In the genomic region with DNA sequence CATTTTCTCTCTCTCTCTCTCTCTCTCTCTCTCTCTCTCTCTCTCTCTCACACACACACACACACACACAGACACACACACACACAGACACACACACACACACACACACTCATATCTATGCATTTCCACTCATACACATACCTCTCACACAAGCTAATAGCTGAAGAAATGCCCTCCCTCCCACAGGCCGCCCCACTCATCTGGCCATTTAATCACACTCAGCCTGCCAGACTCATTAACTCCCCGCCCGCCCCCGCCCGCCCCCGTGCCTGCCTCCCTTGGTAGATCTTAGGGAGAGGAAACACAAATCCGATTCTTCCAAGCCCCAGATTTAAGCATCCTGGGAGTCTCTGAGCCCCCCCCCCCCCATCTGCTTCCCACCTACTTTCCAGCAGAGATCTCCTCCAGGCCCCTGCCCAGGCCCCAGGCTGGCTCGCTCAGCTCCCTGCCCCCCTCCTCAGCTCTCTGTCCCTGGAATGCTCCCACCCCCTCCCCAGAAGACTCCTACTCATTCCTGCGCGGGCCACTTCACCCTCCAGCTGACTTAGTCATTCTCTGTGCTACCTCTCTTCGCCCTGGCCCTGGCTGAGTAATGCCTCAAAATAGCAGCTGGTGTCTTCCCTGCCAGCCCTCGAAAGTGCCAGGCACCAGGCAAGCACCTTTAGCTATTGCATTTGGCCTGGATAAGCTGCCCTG, we compare ENCODE assay signal across 8 mouse cellular contexts. TPM values are rescaled to one million over a fixed set of nuclear protein-coding genes. Genes with fewer than 3 reads are reported as not detected.
DNase-seq lines count a peak whose midpoint lies in the region; ATAC-seq and TF ChIP-seq lines count a peak whose summit lies in the region.

No protein-coding gene starts in this region.

- WGBS in kidney, embryonic 15.5 days = 8% methylated on average over 12 of the region's 12 CpGs
- WGBS in forebrain, embryonic 16.5 days = 5% methylated on average over 11 of the region's 12 CpGs
- 19% methylated on average over 11 of the region's 12 CpGs for WGBS in intestine, embryonic 15.5 days

- H3K79me2 ChIP-seq in myocyte (ENCODE audit: control insufficient read depth, insufficient read depth) = no peaks in the 10 kb centered on the region

- H3K36me3 ChIP-seq in kidney, embryonic 15.5 days = no peaks in the 10 kb centered on the region
- no peaks in the 10 kb centered on the region for H3K36me3 ChIP-seq in forebrain, embryonic 16.5 days (ENCODE audit: control insufficient read depth, insufficient read depth)
- no peaks in the 10 kb centered on the region for H3K36me3 ChIP-seq in intestine, embryonic 15.5 days
- H3K36me3 ChIP-seq in myocyte (ENCODE audit: control insufficient read depth, insufficient read depth) = no peaks in the 10 kb centered on the region

- peak; percentile 79 for ATAC-seq in kidney, embryonic 15.5 days (replicated peaks; ENCODE audit: low FRiP score)
- peak; percentile 43 for ATAC-seq in forebrain, embryonic 16.5 days
- peak; percentile 46 for ATAC-seq in intestine, embryonic 15.5 days
- no peak for ATAC-seq in CD4-positive, CD25-positive, alpha-beta regulatory T cell, adult 4 months
- ATAC-seq in megakaryocyte, adult 5-6 weeks (ENCODE audit: poor library complexity, severe bottlenecking) = no peak

- no peaks in the 10 kb centered on the region for H3K27me3 ChIP-seq in kidney, embryonic 15.5 days
- H3K27me3 ChIP-seq in forebrain, embryonic 16.5 days (replicated peaks; ENCODE audit: control insufficient read depth, insufficient read depth, low read length) = no peaks in the 10 kb centered on the region
- no peaks in the 10 kb centered on the region for H3K27me3 ChIP-seq in intestine, embryonic 15.5 days (replicated peaks)
- H3K27me3 ChIP-seq in myocyte (ENCODE audit: control insufficient read depth, insufficient read depth, insufficient read length) = no peaks in the 10 kb centered on the region

- H3K27ac ChIP-seq in kidney, embryonic 15.5 days = peak overlapping the region; percentile 93
- no peak overlapping the region for H3K27ac ChIP-seq in forebrain, embryonic 16.5 days (ENCODE audit: low read length)
- peak overlapping the region; percentile 48 for H3K27ac ChIP-seq in intestine, embryonic 15.5 days

- DNase-seq in kidney, adult 8-10 months = no peak
- peak; percentile 30 for DNase-seq in ZHBTc4 (ENCODE audit: low read depth, low spot score)

- H3K4me1 ChIP-seq in kidney, embryonic 15.5 days = peaks cover 60% of the 10 kb centered on the region
- H3K4me1 ChIP-seq in forebrain, embryonic 16.5 days (replicated peaks; ENCODE audit: control insufficient read depth, insufficient read depth, low read length) = peaks cover 6% of the 10 kb centered on the region
- H3K4me1 ChIP-seq in intestine, embryonic 15.5 days (replicated peaks) = peaks cover 21% of the 10 kb centered on the region

- no peak overlapping the region for H3K9ac ChIP-seq in kidney, embryonic 15.5 days
- H3K9ac ChIP-seq in forebrain, embryonic 16.5 days (replicated peaks; ENCODE audit: low read depth, low read length) = no peak overlapping the region
- no peak overlapping the region for H3K9ac ChIP-seq in intestine, embryonic 15.5 days

- no peak for TF ChIP-seq POLR2A in myocyte (IDR thresholded peaks at IDR 0.05; ENCODE audit: insufficient read length, low read depth)

- H3K9me3 ChIP-seq in kidney, embryonic 15.5 days (replicated peaks) = no peaks in the 10 kb centered on the region
- H3K9me3 ChIP-seq in forebrain, embryonic 16.5 days (ENCODE audit: control insufficient read depth, low read length) = no peaks in the 10 kb centered on the region
- H3K9me3 ChIP-seq in intestine, embryonic 15.5 days = no peaks in the 10 kb centered on the region

- H3K4me2 ChIP-seq in kidney, embryonic 15.5 days = peak overlapping the region; percentile 36
- no peak overlapping the region for H3K4me2 ChIP-seq in forebrain, embryonic 16.5 days (ENCODE audit: low read length)
- no peak overlapping the region; the same call in 1 of the 2 replicates for H3K4me2 ChIP-seq in intestine, embryonic 15.5 days (replicated peaks)
- H3K4me2 ChIP-seq in myocyte (ENCODE audit: low read depth) = peak overlapping the region; percentile 47

- no peak overlapping the region for H3ac ChIP-seq in myocyte (ENCODE audit: control insufficient read depth, insufficient read length)

- no peak overlapping the region for H3K4me3 ChIP-seq in kidney, embryonic 15.5 days (replicated peaks)
- H3K4me3 ChIP-seq in forebrain, embryonic 16.5 days (replicated peaks; ENCODE audit: low read length) = no peak overlapping the region
- H3K4me3 ChIP-seq in intestine, embryonic 15.5 days (replicated peaks) = no peak overlapping the region
- no peak overlapping the region for H3K4me3 ChIP-seq in myocyte

TF ChIP-seq in myocyte, 11 proteins besides CTCF, POLR2A, EP300 and RAD21:
- TF ChIP-seq MYOG (IDR thresholded peaks at IDR 0.05; ENCODE audit: control insufficient read depth in 1 of 3, insufficient read depth in 1 of 3, insufficient read length in 2 of 3, low read depth in 2 of 3) (peak in 1 of 3 experiments; percentile 60), REST (IDR thresholded peaks at IDR 0.05; ENCODE audit: insufficient read depth, insufficient read length) (no peak), MYOD1 (IDR thresholded peaks at IDR 0.05; ENCODE audit: control insufficient read depth in 1 of 3, insufficient read length in 2 of 3, low read depth in 2 of 3) (peak in 2 of 3 experiments; percentile 65 to 74), POLR2AphosphoS2 (IDR thresholded peaks at IDR 0.05; ENCODE audit: insufficient read length, low read depth) (no peak)

RNA-seq across cellular contexts. Expression of a gene that starts 8.2 kb away (rescaled TPM):
- 19.0 and 20.4 TPM in 2 replicates for polyA plus RNA-seq in kidney, embryonic 15.5 days (2015; fragmentation: Nextera tagmentation; extraction: Ambion mirVana)
- 6.1 and 6.2 TPM in 2 replicates for polyA plus RNA-seq in forebrain, embryonic 16.5 days (2015; fragmentation: Nextera tagmentation; extraction: Ambion mirVana)
- polyA plus RNA-seq in intestine, embryonic 15.5 days (2015; fragmentation: Nextera tagmentation; extraction: Ambion mirVana) = 16.9 and 17.4 TPM in 2 replicates
- 0.11 TPM for polyA plus RNA-seq in myocyte (2012; fragmentation: generic; extraction: Trizol)
- polyA plus RNA-seq in CD4-positive, CD25-positive, alpha-beta regulatory T cell, adult 4 months (2017; shearing (Covaris generic)) = 1 to 10 TPM in 1 of 2 experiments, under 1 TPM in 1; 0.23 to 1.2 TPM
- total RNA-seq in megakaryocyte, adult 5-6 weeks (2015) = 0.30 TPM in 1 of 2 replicates, not detected in the other
- total RNA-seq in megakaryocyte, adult 5-6 weeks (2017) = 0.26 TPM in 1 of 2 replicates, not detected in the other

Comparison
In these comparisons a context has a peak if more than half of its experiments do, and no peak if none do; other contexts are left out.
1. ATAC-seq: peak in kidney, embryonic 15.5 days (single experiment), forebrain, embryonic 16.5 days (single experiment) and intestine, embryonic 15.5 days (single experiment); none in CD4-positive, CD25-positive, alpha-beta regulatory T cell, adult 4 months (single experiment) and megakaryocyte, adult 5-6 weeks (single experiment).
2. H3K4me2 ChIP-seq: peak in kidney, embryonic 15.5 days (single experiment) and myocyte (single experiment); none in forebrain, embryonic 16.5 days (single experiment) and intestine, embryonic 15.5 days (single experiment).